Mouse (Mus musculus) neural tube, embryonic 12.5 days (tissue): Measurements from ENCODE around the gene Zcchc24. TPM values are rescaled to one million over a fixed set of nuclear protein-coding genes. Genes with fewer than 3 reads are reported as not detected.

Source experiments
- ATAC-seq: fragments of 200-750 bp; cut with Nextera tagmentation; 2 replicates; pipeline ENCODE4 v1.8.0; 2017; ENCODE audit warnings: low read depth, mild to moderate bottlenecking, moderate TSS enrichment, moderate library complexity; ENCODE audit not compliant: low FRiP score
- H3K27ac ChIP-seq: fragments of 300-500 bp; sonication (generic); 2 replicates; pipeline ENCODE4 v1.5.1; 2016
- H3K27me3 ChIP-seq: fragments of 300-500 bp; sonication (generic); replicated peaks from 2 replicates; pipeline ENCODE4 v1.6.1; 2016; ENCODE audit warnings: mild to moderate bottlenecking
- H3K36me3 ChIP-seq: fragments of 300-500 bp; sonication (generic); 2 replicates; pipeline ENCODE4 v1.6.1; 2016; ENCODE audit warnings: mild to moderate bottlenecking
- H3K4me1 ChIP-seq: fragments of 300-500 bp; sonication (generic); 2 replicates; pipeline ENCODE4 v1.6.1; 2016
- H3K4me2 ChIP-seq: fragments of 300-500 bp; sonication (generic); replicated peaks from 2 replicates; pipeline ENCODE4 v1.6.1; 2016; ENCODE audit warnings: mild to moderate bottlenecking
- H3K4me3 ChIP-seq: fragments of 300-500 bp; sonication (generic); 2 replicates; pipeline ENCODE4 v1.5.1; 2016
- H3K9ac ChIP-seq: fragments of 300-500 bp; sonication (generic); 2 replicates; pipeline ENCODE4 v1.6.1; 2016; ENCODE audit warnings: mild to moderate bottlenecking
- H3K9me3 ChIP-seq: fragments of 300-500 bp; sonication (generic); 2 replicates; pipeline ENCODE4 v1.6.1; 2016; ENCODE audit warnings: mild to moderate bottlenecking
- WGBS: fragments of 180-500 bp; shearing (Covaris S2); methylation state at CpG from one replicate; pipeline ENCODE4 v1.1.7; 2016; 5-methylcytosine and 5-hydroxymethylcytosine counted together
- polyA plus RNA-seq: library from polyadenylated mRNA; unstranded; fragments of >200 nt; fragmentation: Nextera tagmentation; extraction: Ambion mirVana; gene quantifications from 2 replicates; pipeline ENCODE4 v1.2.1, GENCODE M21; 2016

The Zcchc24 gene
- polyA plus RNA-seq, 1 experiment from 2014 or later = 22.2 TPM

GRCm38 (mm10) chr14:25794331-25794730, 25.5 kb upstream of the Zcchc24 start:
- Histone ChIP-seq H3K27ac (no peak overlapping the region), H3K9ac (no peak overlapping the region), H3K4me2 (no peak overlapping the region), H3K4me1 (no peaks in the 10 kb centered on the region), H3K4me3 (no peak overlapping the region), H3K9me3 (no peaks in the 10 kb centered on the region), H3K36me3 (no peaks in the 10 kb centered on the region), H3K27me3 (no peaks in the 10 kb centered on the region)
- WGBS = 97% methylated on average over 2 of the region's 2 CpGs
- no peak for ATAC-seq

GRCm38 (mm10) chr14:25790768-25791302, 22.0 kb upstream of the Zcchc24 start:
- Histone ChIP-seq H3K9ac (no peak overlapping the region), H3K27ac (no peak overlapping the region), H3K9me3 (no peaks in the 10 kb centered on the region), H3K4me3 (no peak overlapping the region), H3K36me3 (no peaks in the 10 kb centered on the region), H3K27me3 (no peaks in the 10 kb centered on the region), H3K4me2 (no peak overlapping the region), H3K4me1 (no peaks in the 10 kb centered on the region)
- no peak for ATAC-seq
- WGBS = 65% methylated on average over 6 of the region's 6 CpGs

GRCm38 (mm10) chr14:25789946-25790345, 21.1 kb upstream of the Zcchc24 start:
- WGBS = 100% methylated on average over 1 of the region's 1 CpGs
- no peak for ATAC-seq
- H3K9ac ChIP-seq = no peak overlapping the region
- H3K9me3 ChIP-seq = no peaks in the 10 kb centered on the region
- no peak overlapping the region for H3K27ac ChIP-seq
- no peaks in the 10 kb centered on the region for H3K27me3 ChIP-seq
- no peak overlapping the region for H3K4me2 ChIP-seq
- H3K4me1 ChIP-seq = no peaks in the 10 kb centered on the region
- H3K4me3 ChIP-seq = no peak overlapping the region
- no peaks in the 10 kb centered on the region for H3K36me3 ChIP-seq

DNA sequence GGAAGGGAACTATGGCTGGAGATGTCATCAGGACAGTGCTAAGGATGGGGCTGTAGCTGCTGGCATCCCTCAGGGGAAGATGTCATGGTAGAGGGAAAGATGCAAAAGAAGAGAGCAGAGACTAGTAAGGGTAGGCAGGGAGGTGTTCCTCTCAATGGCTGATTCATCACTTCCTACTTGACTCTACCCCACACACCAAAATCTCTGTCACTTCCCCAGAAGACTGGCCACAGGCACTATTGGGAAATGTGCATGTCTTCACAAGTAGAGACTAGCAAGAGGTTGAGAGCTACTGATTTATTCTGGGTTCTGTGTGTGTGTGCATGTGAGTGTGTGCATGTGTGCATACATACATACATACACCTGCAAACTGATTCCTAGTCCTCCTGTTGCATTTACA, 20.4 kb upstream of the Zcchc24 start:
- Histone ChIP-seq H3K4me2 (no peak overlapping the region), H3K4me1 (no peaks in the 10 kb centered on the region), H3K36me3 (no peaks in the 10 kb centered on the region), H3K9ac (no peak overlapping the region), H3K9me3 (no peaks in the 10 kb centered on the region), H3K27me3 (no peaks in the 10 kb centered on the region), H3K4me3 (no peak overlapping the region), H3K27ac (no peak overlapping the region)
- no peak for ATAC-seq

DNA sequence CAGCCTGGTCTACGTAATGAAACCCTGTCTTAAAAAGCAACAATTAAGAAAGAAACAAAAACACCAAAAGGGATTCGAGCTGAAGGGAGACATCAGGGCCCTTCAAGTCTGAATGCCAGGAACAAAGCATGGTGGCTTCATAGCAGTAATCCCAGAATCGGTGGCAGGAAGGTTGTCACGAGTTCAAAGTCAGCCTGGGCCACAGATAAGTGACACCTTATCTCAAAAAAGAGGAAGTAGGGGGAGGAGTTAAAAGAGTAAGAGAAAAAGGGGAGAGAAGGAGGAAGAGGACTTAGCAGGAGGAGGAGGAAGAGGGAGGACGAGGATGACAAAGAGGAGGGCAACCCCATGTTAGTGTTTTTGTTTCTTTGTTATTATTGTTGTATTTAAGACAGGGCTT, 19.4 kb upstream of the Zcchc24 start:
- H3K27ac ChIP-seq = no peak overlapping the region
- no peaks in the 10 kb centered on the region for H3K9me3 ChIP-seq
- no peaks in the 10 kb centered on the region for H3K36me3 ChIP-seq
- no peak for ATAC-seq
- H3K4me1 ChIP-seq = no peaks in the 10 kb centered on the region
- H3K27me3 ChIP-seq = no peaks in the 10 kb centered on the region
- 74% methylated on average over 5 of the region's 5 CpGs for WGBS
- no peak overlapping the region for H3K4me2 ChIP-seq
- no peak overlapping the region for H3K4me3 ChIP-seq
- H3K9ac ChIP-seq = no peak overlapping the region

DNA sequence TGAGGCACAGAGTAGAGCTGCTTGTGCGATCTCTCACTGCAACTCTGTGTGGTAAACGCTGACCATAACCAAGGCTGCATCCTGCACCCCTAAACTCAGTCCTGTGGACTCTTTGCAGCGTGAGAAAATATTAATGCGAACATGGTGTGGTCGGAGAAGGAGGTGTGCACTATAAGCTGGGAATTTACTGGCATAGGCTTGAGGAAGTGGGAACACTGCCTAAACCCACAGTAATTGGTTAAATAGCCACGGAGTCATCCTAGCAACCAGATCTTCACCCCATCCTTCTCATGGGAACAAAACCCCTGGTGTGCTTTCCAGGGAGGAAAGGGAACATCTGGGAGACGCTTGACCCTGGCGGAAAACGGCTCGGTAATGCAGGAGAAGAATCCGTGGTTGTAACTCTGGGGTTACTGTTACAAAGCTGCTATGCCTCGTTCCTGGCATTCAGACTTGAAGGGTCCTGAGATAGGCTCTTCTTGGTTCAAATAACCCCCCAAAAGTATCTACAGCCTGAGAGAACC, 18.6 kb upstream of the Zcchc24 start:
- Histone ChIP-seq H3K27me3 (no peaks in the 10 kb centered on the region), H3K27ac (no peak overlapping the region), H3K9me3 (no peaks in the 10 kb centered on the region), H3K4me1 (no peaks in the 10 kb centered on the region), H3K4me2 (no peak overlapping the region), H3K36me3 (no peaks in the 10 kb centered on the region), H3K9ac (no peak overlapping the region), H3K4me3 (no peak overlapping the region)
- ATAC-seq = no peak
- WGBS = 81% methylated on average over 12 of the region's 12 CpGs

DNA sequence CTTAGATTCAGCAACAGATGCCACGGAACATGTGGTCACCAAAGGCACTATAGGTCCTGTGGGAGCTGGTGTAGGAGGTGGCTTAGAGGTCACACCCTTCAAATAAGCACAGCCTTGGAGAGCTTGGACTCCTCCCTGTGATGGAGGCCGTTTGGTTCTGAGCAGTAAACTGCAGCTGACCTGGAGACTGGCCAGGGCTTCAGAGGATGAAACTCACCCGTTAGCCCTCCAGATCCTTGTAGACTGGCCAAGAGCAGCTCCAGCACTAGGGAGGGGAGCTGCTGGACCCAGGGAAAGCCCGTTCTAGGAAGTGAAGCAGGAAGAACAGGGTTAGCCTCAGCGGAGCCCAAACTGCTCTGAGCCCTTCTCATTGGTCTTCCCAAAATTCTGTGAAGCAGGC, 18.1 kb upstream of the Zcchc24 start:
- Histone ChIP-seq H3K9me3 (no peaks in the 10 kb centered on the region), H3K9ac (no peak overlapping the region), H3K27ac (no peak overlapping the region), H3K27me3 (no peaks in the 10 kb centered on the region), H3K4me3 (no peak overlapping the region), H3K4me2 (no peak overlapping the region), H3K4me1 (no peaks in the 10 kb centered on the region), H3K36me3 (no peaks in the 10 kb centered on the region)
- WGBS = 56% methylated on average over 5 of the region's 5 CpGs
- no peak for ATAC-seq

- Histone ChIP-seq H3K36me3 (no peaks in the 10 kb centered on the region), H3K27me3 (no peaks in the 10 kb centered on the region), H3K4me2 (no peak overlapping the region), H3K4me1 (no peaks in the 10 kb centered on the region), H3K9me3 (no peaks in the 10 kb centered on the region), H3K9ac (no peak overlapping the region), H3K27ac (no peak overlapping the region), H3K4me3 (no peak overlapping the region)
- no peak for ATAC-seq
- WGBS = 88% methylated on average over 4 of the region's 4 CpGs
Measured at GRCm38 (mm10) chr14:25785210-25785609, 16.4 kb upstream of the Zcchc24 start.

- Histone ChIP-seq H3K4me1 (peaks cover 3% of the 10 kb centered on the region; the same call in 1 of the 2 replicates), H3K9me3 (no peaks in the 10 kb centered on the region), H3K27ac (no peak overlapping the region), H3K4me3 (no peak overlapping the region), H3K27me3 (no peaks in the 10 kb centered on the region), H3K4me2 (no peak overlapping the region), H3K36me3 (no peaks in the 10 kb centered on the region), H3K9ac (no peak overlapping the region)
- WGBS = 58% methylated on average over 7 of the region's 7 CpGs
- no peak for ATAC-seq
Measured at GRCm38 (mm10) chr14:25783220-25783619, 14.4 kb upstream of the Zcchc24 start.

DNA sequence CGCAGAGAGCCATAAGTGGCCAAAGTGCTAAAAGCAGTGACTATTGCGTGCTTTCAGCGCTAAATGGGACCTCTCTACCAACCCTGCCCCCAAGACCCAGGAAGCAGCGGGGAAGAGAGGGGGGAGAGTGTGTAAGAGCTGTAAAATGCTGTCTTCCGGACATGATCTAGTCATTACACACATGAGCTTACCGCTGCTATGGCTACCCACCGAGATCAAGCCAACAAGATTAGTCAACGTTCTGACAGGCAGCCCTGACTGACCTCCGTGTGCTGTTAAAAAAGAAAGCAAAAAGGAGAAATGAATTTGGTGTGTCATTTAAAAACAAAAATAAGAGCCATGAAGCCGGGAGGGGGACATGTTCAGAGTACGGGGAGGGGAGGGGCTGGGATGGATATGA, 11.8 kb upstream of the Zcchc24 start:
- Histone ChIP-seq H3K4me2 (no peak overlapping the region), H3K4me3 (no peak overlapping the region), H3K36me3 (no peaks in the 10 kb centered on the region), H3K9ac (no peak overlapping the region), H3K27me3 (no peaks in the 10 kb centered on the region), H3K27ac (no peak overlapping the region), H3K4me1 (peaks cover 3% of the 10 kb centered on the region; the same call in 1 of the 2 replicates), H3K9me3 (no peaks in the 10 kb centered on the region)
- ATAC-seq = no peak
- 79% methylated on average over 11 of the region's 11 CpGs for WGBS

GRCm38 (mm10) chr14:25776294-25776693, 7.5 kb upstream of the Zcchc24 start:
- H3K36me3 ChIP-seq = no peaks in the 10 kb centered on the region
- ATAC-seq = no peak
- no peak overlapping the region for H3K4me2 ChIP-seq
- H3K4me3 ChIP-seq = no peak overlapping the region
- no peaks in the 10 kb centered on the region for H3K27me3 ChIP-seq
- peaks cover 3% of the 10 kb centered on the region; the same call in 1 of the 2 replicates for H3K4me1 ChIP-seq
- no peaks in the 10 kb centered on the region for H3K9me3 ChIP-seq
- H3K9ac ChIP-seq = no peak overlapping the region
- no peak overlapping the region for H3K27ac ChIP-seq
- WGBS = 72% methylated on average over 6 of the region's 6 CpGs

- Histone ChIP-seq H3K9me3 (no peaks in the 10 kb centered on the region), H3K4me3 (no peak overlapping the region), H3K36me3 (no peaks in the 10 kb centered on the region), H3K27ac (no peak overlapping the region), H3K4me1 (peaks cover 8% of the 10 kb centered on the region), H3K4me2 (no peak overlapping the region), H3K9ac (no peak overlapping the region), H3K27me3 (no peaks in the 10 kb centered on the region)
- no peak for ATAC-seq
- WGBS = 25% methylated on average over 5 of the region's 5 CpGs
Measured at GRCm38 (mm10) chr14:25774100-25774499, 5.3 kb upstream of the Zcchc24 start.

- no peak for ATAC-seq
- H3K27ac ChIP-seq = no peak overlapping the region
- H3K9ac ChIP-seq = no peak overlapping the region
- H3K4me3 ChIP-seq = no peak overlapping the region
- H3K4me1 ChIP-seq = peaks cover 19% of the 10 kb centered on the region
- H3K4me2 ChIP-seq = no peak overlapping the region
- H3K27me3 ChIP-seq = no peaks in the 10 kb centered on the region
- H3K36me3 ChIP-seq = no peaks in the 10 kb centered on the region
- WGBS = 52% methylated on average over 4 of the region's 4 CpGs
- no peaks in the 10 kb centered on the region for H3K9me3 ChIP-seq
Measured at GRCm38 (mm10) chr14:25773039-25773438, 4.2 kb upstream of the Zcchc24 start.
